Mouse (Mus musculus): ENCODE results near the gene Pgpep1.

GRCm38 (mm10) chr8:70684291-70684690, 24.1 kb upstream of the Pgpep1 start:
- TF ChIP-seq EP300 (IDR thresholded peaks at IDR 0.05; ENCODE audit: low read depth) (no peak), CTCF (IDR thresholded peaks at IDR 0.05; ENCODE audit: low read depth) (no peak)
